Mouse (Mus musculus): ENCODE measurements around the gene Enpp3.

Enpp3 gene

GRCm38 (mm10) chr10:24842676-24843075 lies at the start of gene Enpp3:
Gene Enpp3, minus strand, starts transcription at chr10:24842823.
- no peak for DNase-seq (ENCODE audit: low spot score)

DNA sequence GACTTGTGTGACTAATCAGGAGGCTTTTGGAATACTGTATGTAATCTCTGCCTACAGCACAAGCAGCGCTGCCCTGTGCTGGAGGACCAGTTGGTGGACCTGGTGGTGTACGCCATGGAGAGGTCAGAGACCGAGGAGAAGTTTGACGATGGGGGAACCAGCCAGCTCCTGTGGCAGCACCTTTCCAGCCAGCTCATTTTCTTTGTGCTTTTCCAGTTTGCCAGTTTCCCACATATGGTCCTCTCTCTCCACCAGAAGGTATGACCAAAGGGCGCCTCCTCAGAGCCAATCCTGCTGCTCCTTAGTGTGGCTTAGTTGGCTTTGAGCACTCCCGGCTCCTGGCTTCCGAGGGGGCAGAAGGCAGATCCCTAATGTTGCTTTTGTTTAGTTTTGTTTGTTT lies 45.7 kb upstream of the Enpp3 start:
- no peak for DNase-seq (ENCODE audit: low spot score)

DNA sequence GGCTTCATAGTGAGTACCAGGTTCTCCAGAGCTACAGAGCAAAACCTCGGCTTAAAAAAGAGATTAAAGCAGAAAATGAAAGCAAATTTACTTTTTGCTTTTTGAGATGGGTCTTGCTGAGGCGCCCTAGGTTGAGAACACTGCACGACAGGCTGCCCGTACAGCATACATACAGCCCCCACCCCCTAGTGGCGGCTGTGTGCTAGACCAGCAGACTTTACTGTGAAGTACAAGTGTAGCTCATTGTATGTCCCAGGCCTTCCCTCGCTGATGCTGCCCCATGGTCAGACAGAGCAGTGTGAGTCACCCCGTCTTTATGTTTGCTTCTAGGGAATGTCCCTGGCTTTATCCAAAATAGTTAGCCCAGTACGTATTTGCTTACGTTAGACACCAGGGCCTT lies 43.4 kb upstream of the Enpp3 start:
- DNase-seq (ENCODE audit: low spot score): no peak

- DNase-seq (ENCODE audit: low spot score): peak; percentile 19
Observed at GRCm38 (mm10) chr10:24873624-24874023, 31.0 kb upstream of the Enpp3 start.

GRCm38 (mm10) chr10:24869760-24870290 lies 27.2 kb upstream of the Enpp3 start, which contains the start of gene Med23:
Gene Med23, plus strand, starts transcription at chr10:24869986.
- peak; percentile 97 for DNase-seq (ENCODE audit: low spot score)

GRCm38 (mm10) chr10:24864434-24864833 lies 21.8 kb upstream of the Enpp3 start:
- DNase-seq (ENCODE audit: low spot score): no peak

GRCm38 (mm10) chr10:24863146-24863545 lies 20.5 kb upstream of the Enpp3 start:
- DNase-seq (ENCODE audit: low spot score): no peak

DNA sequence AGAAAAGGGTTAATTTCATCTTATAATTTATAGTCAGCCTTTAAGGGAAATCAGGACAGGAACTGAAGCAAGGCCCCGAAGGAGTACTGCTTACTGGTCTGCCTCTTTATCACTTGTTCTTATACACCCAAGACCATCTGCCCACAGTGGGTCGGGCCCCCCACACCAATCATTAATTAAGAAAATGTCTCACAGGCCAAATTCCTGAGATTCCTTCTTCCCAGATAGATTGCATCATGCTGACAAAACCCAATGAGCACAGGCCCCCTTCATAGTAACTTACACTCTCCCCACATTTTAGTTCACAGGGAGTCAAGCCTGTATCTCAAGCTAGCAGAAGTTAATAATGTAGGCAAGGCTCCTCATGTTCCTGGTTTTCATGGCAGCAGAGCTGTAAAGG lies 625 bp downstream of the Enpp3 start:
- no peak for DNase-seq (ENCODE audit: low spot score)

DNA sequence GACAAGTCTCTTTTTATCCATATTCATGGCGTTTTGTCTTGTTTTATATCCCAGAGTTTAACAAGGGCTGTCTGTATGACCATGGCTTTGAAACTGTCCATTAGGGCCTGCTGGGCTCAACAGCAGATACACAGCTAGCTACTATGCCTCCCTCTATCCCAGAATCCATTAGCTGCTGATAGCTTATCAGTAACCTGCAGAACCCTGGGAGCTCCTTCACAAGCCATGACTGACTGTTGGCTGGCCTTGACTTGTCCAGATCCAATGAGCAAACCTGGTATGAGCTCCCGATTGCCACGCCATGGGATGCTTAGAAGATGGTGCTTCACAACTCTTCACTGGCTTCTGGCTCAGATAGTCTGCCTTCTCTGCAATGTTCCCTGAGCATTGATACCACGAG lies 1.8 kb downstream of the Enpp3 start:
- no peak for DNase-seq (ENCODE audit: low spot score)

DNA sequence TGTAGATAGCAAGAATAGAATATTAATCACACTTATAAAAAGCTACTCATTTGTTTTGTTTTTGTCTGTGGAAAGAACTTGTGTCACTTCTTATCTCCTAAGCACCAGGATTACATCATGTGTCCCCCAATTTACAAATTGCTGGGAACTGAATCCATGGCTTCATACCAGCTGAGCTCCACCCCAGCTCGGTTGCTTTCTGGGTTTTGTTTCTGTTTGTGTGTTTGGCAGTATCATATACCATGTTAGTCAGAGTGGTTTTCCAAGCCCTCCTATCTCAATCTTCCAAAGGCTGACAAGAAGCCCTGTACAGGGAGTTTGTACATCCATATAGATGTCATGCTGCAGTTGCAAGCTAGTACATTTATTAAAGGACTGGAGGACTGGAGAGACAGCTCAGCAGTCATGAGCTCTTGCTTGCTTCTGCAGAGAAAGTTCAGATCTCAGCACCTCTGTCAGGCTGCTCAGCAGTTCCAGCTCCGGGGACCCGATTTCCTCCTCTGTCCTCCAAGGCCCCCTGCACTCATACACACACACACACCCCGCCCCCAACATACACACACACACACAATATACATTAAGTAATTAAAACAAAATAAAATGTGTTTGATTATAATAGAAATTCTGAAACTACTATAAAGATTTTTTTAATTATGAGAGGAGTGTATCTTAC lies 6.1 kb downstream of the Enpp3 start:
- no peak for DNase-seq (ENCODE audit: low spot score)

- DNase-seq (ENCODE audit: low spot score): no peak
Observed at GRCm38 (mm10) chr10:24835702-24836342, 6.8 kb downstream of the Enpp3 start.

GRCm38 (mm10) chr10:24834634-24835371 lies 7.8 kb downstream of the Enpp3 start:
- DNase-seq (ENCODE audit: low spot score): no peak

DNA sequence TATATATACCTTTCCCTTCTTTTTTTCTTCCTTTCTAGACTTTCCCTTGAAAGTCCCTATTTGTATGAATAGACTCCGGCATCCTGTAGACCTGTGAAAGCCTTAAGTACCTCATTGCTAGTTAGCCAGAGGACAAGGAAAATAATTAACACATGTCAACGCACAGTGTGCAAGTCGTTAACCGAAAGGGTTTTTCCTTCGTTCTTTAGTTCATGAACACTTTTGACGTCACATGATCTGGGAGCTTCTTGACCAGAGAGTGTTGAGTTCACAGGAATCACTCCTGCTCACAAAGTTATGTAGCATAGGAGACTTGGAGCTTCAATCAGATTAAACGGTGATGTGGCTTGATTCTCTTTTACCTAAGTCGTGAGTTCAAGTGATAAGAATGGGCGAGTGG lies 10.3 kb downstream of the Enpp3 start:
- DNase-seq (ENCODE audit: low spot score): no peak

- DNase-seq (ENCODE audit: low spot score): no peak
Observed at GRCm38 (mm10) chr10:24831377-24832095, 11.1 kb downstream of the Enpp3 start.

GRCm38 (mm10) chr10:24830448-24830847 lies 12.2 kb downstream of the Enpp3 start:
- DNase-seq (ENCODE audit: low spot score): no peak

DNA sequence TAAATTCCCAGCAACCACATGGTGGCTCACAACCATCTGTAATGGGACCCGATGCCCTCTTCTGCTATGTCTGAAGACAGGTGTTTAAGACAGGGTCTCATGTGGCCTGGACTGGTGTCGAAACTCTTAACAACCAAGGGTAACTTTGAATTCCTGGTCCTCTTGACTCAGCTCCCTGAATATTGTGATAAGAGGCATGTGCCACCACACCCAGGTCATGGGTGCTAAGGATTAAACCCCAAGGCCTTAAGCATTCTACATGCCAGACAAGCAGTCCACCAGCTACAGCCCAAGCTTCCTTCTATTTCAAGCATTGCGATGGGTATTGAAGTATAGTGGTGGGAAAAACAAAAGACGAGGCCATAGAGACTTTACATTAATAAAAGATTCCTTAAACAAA lies 14.5 kb downstream of the Enpp3 start:
- peak; percentile 68 for DNase-seq (ENCODE audit: low spot score)

- no peak for DNase-seq (ENCODE audit: low spot score)
Observed at GRCm38 (mm10) chr10:24826130-24826529, 16.5 kb downstream of the Enpp3 start.

GRCm38 (mm10) chr10:24825456-24826081 lies 17.1 kb downstream of the Enpp3 start:
- no peak for DNase-seq (ENCODE audit: low spot score)

DNA sequence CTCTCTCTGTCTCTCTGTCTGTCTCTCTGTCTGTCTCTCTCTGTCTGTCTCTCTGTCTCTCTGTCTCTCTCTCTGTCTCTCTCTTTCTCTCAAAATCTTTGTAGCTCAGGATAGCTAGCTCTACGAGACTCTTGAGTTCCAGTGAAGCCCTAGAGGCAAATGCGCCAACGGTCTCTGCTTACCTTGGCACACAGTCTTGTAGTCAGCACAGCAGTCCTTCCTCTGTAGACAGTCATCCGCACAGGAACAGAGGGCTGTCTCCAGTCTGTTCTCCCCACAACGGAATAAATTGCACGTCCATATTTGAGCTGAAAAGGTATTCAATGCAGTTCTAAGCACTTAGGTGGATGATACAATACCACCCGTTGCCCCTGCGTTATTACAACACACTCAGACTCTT lies 18.0 kb downstream of the Enpp3 start:
- no peak for DNase-seq (ENCODE audit: low spot score)

DNA sequence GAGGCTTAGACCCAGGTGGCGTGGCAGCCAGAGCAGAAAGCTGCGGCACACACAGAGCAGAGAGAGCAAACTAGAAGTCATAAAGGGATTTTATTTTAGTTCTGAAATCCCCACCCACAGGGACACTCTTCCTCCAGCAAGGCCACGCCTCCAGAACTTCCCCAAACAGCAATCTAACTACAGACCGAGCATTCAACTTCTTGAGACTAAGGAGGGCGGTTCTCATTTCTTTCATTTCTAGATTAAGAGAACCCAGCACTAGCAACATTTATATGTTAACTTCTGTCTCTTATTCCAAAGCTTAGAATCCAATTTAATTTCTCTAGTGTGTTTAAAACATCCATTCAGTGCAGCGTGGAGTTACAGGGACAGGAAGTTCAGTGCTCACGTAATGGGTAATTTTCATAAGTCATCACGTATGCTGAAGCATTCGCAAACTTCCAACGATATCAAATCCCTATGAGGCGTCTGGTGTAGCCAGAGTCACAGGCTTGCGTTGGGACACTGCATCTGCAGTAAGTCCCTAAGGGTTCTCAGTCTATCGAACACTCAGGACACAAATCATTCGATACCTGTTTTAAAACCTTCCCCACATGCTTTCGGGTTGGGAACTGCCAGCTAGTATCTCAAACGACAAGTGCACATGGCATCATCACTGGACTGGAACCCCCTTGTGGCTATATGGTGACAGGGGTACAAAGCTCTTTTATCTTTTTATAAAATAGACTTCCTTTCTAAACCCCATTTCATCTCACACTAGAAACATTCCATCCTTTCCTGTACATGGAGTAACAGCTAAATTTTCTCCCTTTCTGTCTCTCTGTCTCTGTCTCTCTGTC lies 18.7 kb downstream of the Enpp3 start:
- DNase-seq (ENCODE audit: low spot score): peak; percentile 36

DNA sequence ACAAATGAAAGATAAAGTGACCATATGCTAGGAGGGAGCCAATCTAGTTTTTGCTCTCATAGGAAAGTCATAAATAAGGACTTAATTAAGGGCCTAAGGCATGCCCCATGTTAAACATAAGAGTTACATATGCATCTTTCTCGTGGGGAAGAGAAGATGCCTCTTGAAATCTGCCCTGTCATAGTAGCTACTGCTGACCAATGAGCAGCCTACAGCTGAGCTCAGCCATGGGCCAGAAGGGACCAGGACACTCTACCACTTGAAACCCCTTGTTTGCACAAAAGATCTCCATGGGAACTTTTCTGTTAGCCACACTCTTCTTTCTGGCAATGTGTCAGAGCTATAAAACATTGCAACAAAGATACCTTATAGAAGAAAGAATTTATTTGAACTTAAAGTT lies 19.4 kb downstream of the Enpp3 start:
- DNase-seq (ENCODE audit: low spot score): peak; percentile 46

Measured in c-Kit-positive CD71-positive TER-119-positive erythroid progenitor cells, embryonic 14.5 days (primary cell).